Mouse (Mus musculus) liver, embryonic 12.5 days (tissue): ENCODE results near the gene Yy1. TPM values are rescaled to one million over a fixed set of nuclear protein-coding genes. Genes with fewer than 3 reads are reported as not detected.

Source experiments
- ATAC-seq: fragments of 200-750 bp; cut with Nextera tagmentation; 2 replicates; pipeline ENCODE4 v1.8.0; 2017; ENCODE audit warnings: moderate number of reproducible peaks, mild to moderate bottlenecking, moderate library complexity
- H3K27ac ChIP-seq: fragments of 300-500 bp; sonication (generic); 2 replicates; pipeline ENCODE4 v1.5.1; 2016; ENCODE audit warnings: mild to moderate bottlenecking
- H3K27me3 ChIP-seq: fragments of 300-500 bp; sonication (generic); replicated peaks from 2 replicates; pipeline ENCODE4 v1.6.1; 2016; ENCODE audit warnings: mild to moderate bottlenecking, moderate library complexity
- H3K36me3 ChIP-seq: fragments of 300-500 bp; sonication (generic); 2 replicates; pipeline ENCODE4 v1.6.1; 2016; ENCODE audit warnings: mild to moderate bottlenecking, moderate library complexity
- H3K4me1 ChIP-seq: fragments of 300-500 bp; sonication (generic); 2 replicates; pipeline ENCODE4 v1.6.1; 2016
- H3K4me2 ChIP-seq: fragments of 300-500 bp; sonication (generic); 2 replicates; pipeline ENCODE4 v1.6.1; 2016; ENCODE audit warnings: mild to moderate bottlenecking, moderate library complexity
- H3K4me3 ChIP-seq: fragments of 300-500 bp; sonication (generic); 2 replicates; pipeline ENCODE4 v1.5.1; 2016; ENCODE audit warnings: mild to moderate bottlenecking, moderate library complexity
- H3K9ac ChIP-seq: fragments of 300-500 bp; sonication (generic); 2 replicates; pipeline ENCODE4 v1.6.1; 2016; ENCODE audit warnings: mild to moderate bottlenecking, moderate library complexity
- H3K9me3 ChIP-seq: fragments of 300-500 bp; sonication (generic); replicated peaks from 2 replicates; pipeline ENCODE4 v1.6.1; 2016; ENCODE audit warnings: mild to moderate bottlenecking, moderate library complexity
- WGBS: fragments of 180-500 bp; shearing (Covaris S2); methylation state at CpG from one replicate; pipeline ENCODE4 v1.1.7; 2016; ENCODE audit not compliant: insufficient replicate concordance; 5-methylcytosine and 5-hydroxymethylcytosine counted together
- polyA plus RNA-seq: library from polyadenylated mRNA; unstranded; fragments of >200 nt; fragmentation: Nextera tagmentation; extraction: Ambion mirVana; gene quantifications from 2 replicates; pipeline ENCODE4 v1.2.1, GENCODE M21; 2016

Yy1 gene
- polyA plus RNA-seq, 1 experiment from 2014 or later: 13.1 TPM

DNA sequence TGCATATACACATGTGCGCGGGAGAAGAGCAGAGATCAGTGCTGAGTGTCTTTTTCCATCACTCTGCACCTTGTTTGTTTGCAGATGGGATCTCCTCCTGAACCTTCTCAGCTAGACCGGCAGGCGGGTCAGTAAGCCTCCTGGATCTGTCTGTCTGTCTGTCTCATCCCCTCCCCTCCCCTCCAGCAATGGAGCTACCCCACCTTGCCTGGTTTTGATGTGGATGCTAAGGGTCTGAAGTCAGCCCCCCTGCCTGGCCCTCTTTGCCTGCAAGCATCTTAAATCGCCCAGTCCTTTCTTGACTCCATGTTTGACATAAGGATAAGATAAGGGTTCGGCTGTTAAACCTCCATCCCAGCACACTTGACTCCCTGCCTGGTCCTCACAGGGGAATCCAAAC lies 32.8 kb upstream of the Yy1 start:
- no peak overlapping the region for H3K4me2 ChIP-seq
- no peak overlapping the region for H3K9ac ChIP-seq
- H3K9me3 ChIP-seq: no peaks in the 10 kb centered on the region
- no peaks in the 10 kb centered on the region for H3K36me3 ChIP-seq
- 57% methylated on average over 6 of the region's 6 CpGs for WGBS
- H3K27ac ChIP-seq: no peak overlapping the region
- H3K4me3 ChIP-seq: no peak overlapping the region
- no peaks in the 10 kb centered on the region for H3K27me3 ChIP-seq
- H3K4me1 ChIP-seq: peaks cover 68% of the 10 kb centered on the region
- ATAC-seq: no peak

DNA sequence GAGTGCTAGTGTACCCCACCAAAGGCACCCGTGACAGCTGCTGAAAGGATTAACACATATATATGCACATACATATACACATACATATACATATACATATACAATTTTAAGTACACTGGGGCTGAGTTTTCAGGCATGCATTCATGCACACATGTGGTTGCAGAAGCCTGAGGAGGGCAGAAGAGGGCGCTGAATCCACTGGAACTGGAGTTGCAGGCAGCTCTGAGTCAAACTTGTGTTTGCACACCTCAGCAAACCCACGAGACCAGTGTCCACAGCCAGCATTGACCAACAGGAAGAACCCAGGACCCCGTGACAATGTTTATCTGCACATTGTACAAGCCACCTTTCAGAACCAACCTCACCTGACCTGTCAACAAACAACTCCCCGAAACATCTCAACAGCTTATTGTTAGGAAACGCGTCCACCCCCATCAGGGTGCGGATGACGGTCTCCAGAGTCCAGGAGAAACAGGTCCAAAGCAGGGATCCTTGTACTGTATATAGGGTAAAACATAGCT lies 32.2 kb upstream of the Yy1 start:
- Histone ChIP-seq H3K9ac (no peak overlapping the region), H3K4me2 (peak overlapping the region; percentile 22; the same call in 1 of the 2 replicates), H3K27me3 (no peaks in the 10 kb centered on the region), H3K9me3 (no peaks in the 10 kb centered on the region), H3K4me3 (no peak overlapping the region), H3K36me3 (no peaks in the 10 kb centered on the region), H3K4me1 (peaks cover 74% of the 10 kb centered on the region), H3K27ac (peak overlapping the region; percentile 70)
- ATAC-seq: no peak
- WGBS: 58% methylated on average over 9 of the region's 9 CpGs

DNA sequence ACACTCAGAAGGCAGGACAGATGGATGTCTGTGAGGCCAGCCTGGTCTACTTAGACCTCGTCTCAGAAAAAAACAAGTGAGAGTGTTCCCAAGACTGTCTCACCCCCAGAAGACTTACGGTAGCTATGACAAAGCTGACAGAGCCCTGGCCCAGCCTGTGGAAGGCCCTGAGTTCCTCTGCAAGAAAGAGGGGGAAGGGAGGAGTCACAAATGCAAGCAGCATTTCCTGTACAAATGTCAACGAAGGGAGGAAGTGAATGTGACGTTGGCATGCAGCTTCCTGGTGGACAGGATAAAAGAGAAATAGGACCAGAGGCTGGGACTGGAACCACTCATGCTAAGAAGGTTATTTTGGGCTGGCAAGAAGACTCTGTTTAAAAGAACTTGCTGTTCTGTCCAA lies 31.6 kb upstream of the Yy1 start:
- Histone ChIP-seq H3K27ac (peak overlapping the region; percentile 70), H3K4me1 (peaks cover 79% of the 10 kb centered on the region), H3K27me3 (no peaks in the 10 kb centered on the region), H3K9me3 (no peaks in the 10 kb centered on the region), H3K4me3 (no peak overlapping the region), H3K4me2 (peak overlapping the region; percentile 22; the same call in 1 of the 2 replicates), H3K36me3 (no peaks in the 10 kb centered on the region), H3K9ac (peak overlapping the region; percentile 46)
- no peak for ATAC-seq
- 23% methylated on average over 4 of the region's 4 CpGs for WGBS

DNA sequence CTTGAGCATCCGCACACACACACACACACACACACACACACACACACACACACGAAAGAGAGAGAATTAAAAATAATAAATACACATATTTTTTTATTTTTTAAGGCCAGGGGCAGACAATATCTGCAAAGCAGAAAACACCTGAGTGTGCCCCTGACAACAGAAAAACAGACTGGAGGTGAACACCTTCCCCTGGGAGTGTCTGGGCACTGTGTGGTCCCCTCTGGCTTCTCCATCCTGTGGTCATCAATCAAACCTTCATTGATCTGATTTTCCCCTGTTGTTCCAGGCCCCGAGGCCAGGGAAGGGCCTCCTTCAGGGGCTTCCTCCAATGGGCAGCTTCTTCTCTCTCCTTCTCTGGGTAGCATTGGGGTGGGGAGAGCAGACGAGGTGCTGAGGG lies 31.1 kb upstream of the Yy1 start:
- no peak overlapping the region for H3K4me2 ChIP-seq
- no peaks in the 10 kb centered on the region for H3K9me3 ChIP-seq
- no peak for ATAC-seq
- H3K4me3 ChIP-seq: no peak overlapping the region
- H3K27me3 ChIP-seq: no peaks in the 10 kb centered on the region
- peak overlapping the region; percentile 70; the same call in 1 of the 2 replicates for H3K27ac ChIP-seq
- 60% methylated on average over 4 of the region's 4 CpGs for WGBS
- H3K9ac ChIP-seq: no peak overlapping the region; the same call in 1 of the 2 replicates
- H3K4me1 ChIP-seq: peaks cover 84% of the 10 kb centered on the region
- no peaks in the 10 kb centered on the region for H3K36me3 ChIP-seq

DNA sequence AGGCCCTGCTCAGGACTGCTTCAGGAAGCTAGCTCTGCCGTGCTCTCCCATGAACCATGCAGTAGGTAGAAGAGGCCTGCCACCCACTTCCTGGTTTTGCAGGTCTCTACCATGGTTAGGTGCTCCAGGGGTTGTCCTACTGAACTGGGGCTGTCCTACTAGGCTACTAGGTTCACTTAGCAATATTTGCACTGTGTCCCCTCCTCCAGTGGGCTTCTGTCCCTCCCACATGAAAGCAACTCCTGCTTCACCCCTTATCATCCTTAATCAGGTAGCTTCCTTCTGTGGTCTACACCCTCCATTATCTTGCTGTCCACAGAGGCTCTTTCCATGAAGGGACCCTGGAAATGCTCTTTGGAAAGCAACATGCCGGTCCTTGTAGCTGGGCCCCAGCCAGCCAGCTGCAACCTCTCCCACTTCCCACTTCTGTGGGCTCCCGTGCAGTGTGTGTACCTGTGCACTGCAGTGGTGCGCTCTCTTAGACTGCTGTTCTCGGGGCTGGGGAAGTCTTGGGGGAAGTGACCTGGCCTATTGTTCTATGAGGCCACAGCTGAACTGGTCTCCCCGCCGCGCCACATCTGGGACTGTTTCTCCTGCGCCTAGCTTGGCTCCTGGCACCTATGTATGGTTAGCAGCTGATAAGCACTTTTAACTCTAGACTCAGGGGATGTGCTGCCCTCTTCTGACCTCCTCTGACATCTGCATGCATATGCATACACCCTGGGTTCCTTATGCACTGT lies 29.5 kb upstream of the Yy1 start:
- 11% methylated on average over 9 of the region's 9 CpGs for WGBS
- Histone ChIP-seq H3K4me3 (peak overlapping the region; percentile 33), H3K36me3 (no peaks in the 10 kb centered on the region), H3K4me1 (peaks cover 81% of the 10 kb centered on the region), H3K9ac (peak overlapping the region; percentile 58), H3K27me3 (no peaks in the 10 kb centered on the region), H3K4me2 (peak overlapping the region; percentile 72), H3K27ac (peak overlapping the region; percentile 86), H3K9me3 (no peaks in the 10 kb centered on the region)
- peak; percentile 86 for ATAC-seq

DNA sequence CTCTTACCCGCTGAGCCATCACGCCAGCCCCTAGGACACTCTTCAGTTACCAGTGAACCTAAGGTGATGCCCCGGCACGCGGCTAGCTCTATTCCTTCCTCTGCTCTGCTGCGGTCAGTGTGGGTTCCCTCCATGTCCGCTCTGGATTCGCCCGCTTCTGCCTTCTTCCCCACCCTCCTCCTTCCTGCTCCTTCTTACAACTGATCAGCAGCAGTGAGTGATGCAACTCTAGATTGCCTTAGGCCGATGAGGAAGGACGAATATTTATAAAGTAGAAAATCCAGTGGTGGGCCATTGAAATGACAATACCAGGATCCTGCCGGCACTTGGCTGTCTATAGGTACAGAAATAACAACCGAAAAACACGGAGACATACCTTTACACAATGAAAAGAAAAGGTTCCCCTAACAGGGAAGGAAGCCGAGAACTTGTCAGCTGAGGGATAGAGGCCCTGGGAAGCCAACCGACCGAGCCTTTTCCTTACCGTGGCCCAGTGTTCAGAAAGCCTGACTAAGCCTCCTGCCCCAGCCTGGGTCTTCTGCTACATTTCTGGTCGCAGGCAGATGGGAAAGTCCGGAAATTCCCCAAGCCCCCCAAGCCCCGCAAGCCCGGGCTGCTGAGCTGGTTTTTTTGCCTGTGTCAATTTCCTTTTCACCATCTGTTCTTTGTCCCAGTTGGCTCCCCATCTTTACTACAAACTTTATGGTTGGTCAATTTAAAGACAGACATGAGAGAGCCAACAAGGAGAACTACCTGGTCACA lies 27.7 kb upstream of the Yy1 start:
- H3K27ac ChIP-seq: peak overlapping the region; percentile 74
- H3K4me2 ChIP-seq: peak overlapping the region; percentile 82
- peaks cover 79% of the 10 kb centered on the region for H3K4me1 ChIP-seq
- no peak for ATAC-seq
- no peaks in the 10 kb centered on the region for H3K36me3 ChIP-seq
- H3K9ac ChIP-seq: peak overlapping the region; percentile 59
- H3K4me3 ChIP-seq: peak overlapping the region; percentile 50
- H3K27me3 ChIP-seq: no peaks in the 10 kb centered on the region
- no peaks in the 10 kb centered on the region for H3K9me3 ChIP-seq
- WGBS: 45% methylated on average over 22 of the region's 22 CpGs

DNA sequence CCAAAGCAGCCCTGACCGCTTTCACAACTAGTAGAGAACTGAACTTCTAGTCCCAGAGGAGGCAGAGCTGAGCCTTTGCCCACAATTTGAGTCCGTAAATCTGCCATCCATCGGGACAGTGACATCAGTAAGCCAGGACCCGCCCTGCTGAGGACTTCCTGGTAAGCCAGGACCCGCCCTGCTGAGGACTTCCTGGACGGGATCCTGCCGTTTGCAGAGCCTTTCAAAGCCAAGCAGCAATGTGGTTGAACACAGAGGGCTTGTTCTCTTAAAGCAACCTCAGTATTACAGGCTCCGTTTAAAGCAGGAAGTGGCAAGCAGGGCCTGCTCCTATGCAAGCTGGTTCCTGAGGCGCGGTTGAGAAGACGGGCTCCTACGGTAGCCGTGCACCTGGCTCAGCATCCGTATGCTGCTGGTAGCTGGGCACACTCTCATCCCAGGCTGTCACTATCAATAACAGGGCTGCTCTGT lies 27.0 kb upstream of the Yy1 start:
- Histone ChIP-seq H3K4me1 (peaks cover 72% of the 10 kb centered on the region), H3K27ac (peak overlapping the region; percentile 74), H3K4me2 (peak overlapping the region; percentile 82), H3K36me3 (no peaks in the 10 kb centered on the region), H3K9me3 (no peaks in the 10 kb centered on the region), H3K9ac (peak overlapping the region; percentile 59), H3K4me3 (peak overlapping the region; percentile 50), H3K27me3 (no peaks in the 10 kb centered on the region)
- 8% methylated on average over 14 of the region's 14 CpGs for WGBS
- peak; percentile 42 for ATAC-seq

DNA sequence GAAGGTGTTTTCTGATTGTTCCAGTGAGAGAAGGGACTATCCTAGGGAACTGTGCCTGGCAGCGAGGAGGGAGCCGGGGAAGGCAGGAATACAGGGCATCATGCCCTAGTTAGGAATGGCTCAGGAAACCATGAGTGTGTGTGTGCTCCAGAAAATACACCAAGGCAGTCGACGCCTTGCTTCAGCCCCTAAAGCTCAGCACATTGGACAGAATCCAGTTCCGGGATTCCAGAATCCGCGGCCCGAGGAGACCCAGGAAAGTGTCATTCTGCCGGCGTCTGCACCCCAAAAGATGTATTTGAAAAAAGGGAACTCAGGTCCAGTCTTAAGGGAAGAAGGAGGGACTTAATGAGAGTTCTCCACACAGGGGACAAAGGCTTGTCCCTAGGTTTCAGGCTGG lies 26.5 kb upstream of the Yy1 start:
- ATAC-seq: no peak
- H3K4me2 ChIP-seq: peak overlapping the region; percentile 82
- peak overlapping the region; percentile 50 for H3K4me3 ChIP-seq
- H3K27me3 ChIP-seq: no peaks in the 10 kb centered on the region
- peaks cover 67% of the 10 kb centered on the region for H3K4me1 ChIP-seq
- WGBS: 37% methylated on average over 10 of the region's 10 CpGs
- H3K36me3 ChIP-seq: no peaks in the 10 kb centered on the region
- peak overlapping the region; percentile 74 for H3K27ac ChIP-seq
- H3K9ac ChIP-seq: peak overlapping the region; percentile 59
- H3K9me3 ChIP-seq: no peaks in the 10 kb centered on the region

DNA sequence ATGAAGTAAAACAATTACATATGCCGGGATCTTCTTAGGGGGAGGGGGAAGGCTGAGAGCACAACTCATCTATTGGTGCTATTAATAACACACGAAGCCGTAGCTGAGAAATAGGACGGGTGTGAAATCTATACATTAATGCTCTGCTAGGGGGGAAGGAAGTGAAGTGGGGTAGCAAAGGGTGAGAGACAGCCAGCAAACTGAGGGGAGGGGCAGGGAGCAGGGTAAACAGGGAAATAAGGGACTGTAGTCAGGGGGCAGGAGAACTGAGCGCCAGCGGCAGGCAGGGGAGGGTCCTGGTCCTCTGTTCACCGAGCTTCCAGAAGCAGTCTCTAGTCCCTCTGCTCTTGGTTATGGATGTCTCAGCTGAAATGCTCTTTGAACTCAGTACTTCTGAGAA lies 25.9 kb upstream of the Yy1 start:
- H3K4me2 ChIP-seq: peak overlapping the region; percentile 82
- H3K4me1 ChIP-seq: peaks cover 61% of the 10 kb centered on the region
- ATAC-seq: no peak
- H3K27me3 ChIP-seq: no peaks in the 10 kb centered on the region
- H3K9ac ChIP-seq: no peak overlapping the region
- H3K36me3 ChIP-seq: no peaks in the 10 kb centered on the region
- 26% methylated on average over 7 of the region's 7 CpGs for WGBS
- H3K27ac ChIP-seq: no peak overlapping the region
- no peak overlapping the region for H3K4me3 ChIP-seq
- H3K9me3 ChIP-seq: no peaks in the 10 kb centered on the region

DNA sequence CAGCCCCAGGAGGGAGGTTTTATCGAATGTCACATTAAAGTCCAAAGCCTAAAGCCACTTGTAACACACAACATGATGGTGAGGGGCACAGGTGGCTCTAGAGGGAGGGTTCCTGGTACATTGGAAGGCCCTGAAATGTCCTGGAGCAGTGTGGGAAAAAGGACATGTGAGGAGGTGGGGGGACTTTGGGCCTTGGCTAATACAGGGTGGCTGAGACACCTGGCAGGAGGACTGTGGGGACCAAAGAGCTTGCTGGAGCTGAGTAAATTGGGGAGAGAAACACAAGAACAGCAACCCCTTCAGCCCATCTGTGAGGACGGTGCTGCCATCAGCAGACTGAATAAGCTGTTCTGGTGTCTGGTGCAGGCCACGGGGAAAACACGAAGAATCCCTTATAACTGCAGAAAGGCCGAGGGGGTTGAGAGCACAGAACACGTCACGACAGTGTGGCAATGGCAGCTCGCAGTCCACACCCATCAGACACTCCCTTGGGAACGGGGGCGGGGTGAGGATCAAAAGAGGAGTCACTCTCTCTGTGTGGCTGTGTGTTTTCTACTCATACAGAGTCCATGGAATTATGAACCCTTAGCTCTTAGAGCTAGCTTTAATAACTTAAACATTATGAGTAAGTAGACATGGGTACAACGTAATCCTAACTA lies 24.4 kb upstream of the Yy1 start:
- Histone ChIP-seq H3K9ac (no peak overlapping the region), H3K4me1 (peaks cover 50% of the 10 kb centered on the region), H3K4me3 (no peak overlapping the region), H3K4me2 (no peak overlapping the region), H3K27me3 (no peaks in the 10 kb centered on the region), H3K9me3 (no peaks in the 10 kb centered on the region), H3K36me3 (peaks cover 6% of the 10 kb centered on the region; the same call in 1 of the 2 replicates), H3K27ac (no peak overlapping the region)
- no peak; the same call in 1 of the 2 replicates for ATAC-seq
- 70% methylated on average over 11 of the region's 11 CpGs for WGBS

DNA sequence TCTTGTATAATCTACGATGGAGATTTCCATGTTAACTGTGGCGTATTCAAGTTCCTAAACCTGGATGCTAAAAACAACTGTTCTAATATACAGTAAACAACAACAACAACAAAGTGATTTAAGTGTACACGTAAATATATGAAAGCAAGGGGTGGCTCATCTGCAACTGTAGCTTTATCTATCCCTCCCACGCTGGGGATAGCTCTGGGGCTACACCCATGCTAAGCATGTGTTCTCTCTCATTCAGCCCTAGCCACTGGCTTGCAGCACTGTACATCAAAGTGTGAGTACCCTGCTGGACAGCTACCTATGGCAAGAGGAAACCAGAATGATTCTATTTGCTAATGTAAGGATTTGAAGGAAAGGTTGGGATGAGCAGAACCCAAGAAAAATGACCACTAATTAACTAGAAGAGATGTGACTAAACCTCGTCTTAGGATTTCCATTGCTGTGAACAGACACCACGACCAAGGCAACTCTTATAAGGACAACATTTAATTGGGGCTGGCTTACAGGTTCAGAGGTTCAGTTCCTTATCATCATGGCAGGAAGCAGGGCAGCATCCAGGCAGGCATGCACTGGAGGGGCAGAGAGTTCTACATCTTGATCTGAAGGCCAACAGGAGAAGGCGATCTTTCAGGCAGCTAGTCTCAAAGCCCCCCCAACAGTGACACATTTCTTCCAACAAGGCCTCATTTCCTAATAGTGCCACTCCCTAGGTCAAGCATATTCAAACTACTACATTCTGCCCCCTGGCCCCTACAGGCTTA lies 12.5 kb upstream of the Yy1 start:
- ATAC-seq: peak; percentile 100
- peak overlapping the region; percentile 90 for H3K27ac ChIP-seq
- H3K27me3 ChIP-seq: no peaks in the 10 kb centered on the region
- 61% methylated on average over 7 of the region's 7 CpGs for WGBS
- peak overlapping the region; percentile 5; the same call in 1 of the 2 replicates for H3K4me3 ChIP-seq
- H3K4me1 ChIP-seq: peaks cover 59% of the 10 kb centered on the region
- H3K36me3 ChIP-seq: peaks cover 66% of the 10 kb centered on the region
- peak overlapping the region; percentile 36 for H3K9ac ChIP-seq
- peaks cover 5% of the 10 kb centered on the region; the same call in 1 of the 2 replicates for H3K9me3 ChIP-seq
- peak overlapping the region; percentile 49 for H3K4me2 ChIP-seq
